Mouse (Mus musculus) duodenum, adult 2 months (tissue): ENCODE data around the gene Tceal5. TPM values are rescaled to one million over a fixed set of nuclear protein-coding genes. Genes with fewer than 3 reads are reported as not detected.

Source experiments
- polyA plus RNA-seq: library from polyadenylated mRNA; depleted of rRNA; stranded (reverse); fragments of >200 nt; gene quantifications from 2 replicates; pipeline ENCODE4 v1.2.3, GENCODE M21; 2012; ENCODE audit warnings: low replicate concordance; rRNA removed

Tceal5 gene
- polyA plus RNA-seq, result 0.13 TPM in 1 of 2 replicates, not detected in the other

DNA sequence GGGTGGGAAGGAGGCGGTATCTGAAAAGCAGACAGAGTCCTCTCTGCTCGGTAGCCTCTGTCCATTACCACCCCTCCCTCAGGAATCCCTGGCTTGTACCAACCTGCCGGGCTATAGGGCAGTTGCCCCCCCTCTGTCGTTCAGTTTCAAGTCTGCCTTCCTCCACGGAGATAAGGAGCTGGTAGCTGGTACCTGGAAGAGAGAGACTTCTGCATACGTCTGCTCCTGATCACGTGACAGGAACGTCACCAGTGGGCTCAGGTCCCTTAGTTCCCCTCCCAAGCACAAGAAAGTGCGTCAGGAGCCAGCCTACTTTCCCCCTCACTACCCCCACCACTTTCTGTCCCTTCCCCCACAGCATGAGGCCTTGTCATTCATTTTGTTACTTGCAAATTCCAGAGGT, at the start of gene Tceal5:
Gene Tceal5, minus strand, starts transcription at position 213 of the 403 bp plus-strand sequence.

DNA sequence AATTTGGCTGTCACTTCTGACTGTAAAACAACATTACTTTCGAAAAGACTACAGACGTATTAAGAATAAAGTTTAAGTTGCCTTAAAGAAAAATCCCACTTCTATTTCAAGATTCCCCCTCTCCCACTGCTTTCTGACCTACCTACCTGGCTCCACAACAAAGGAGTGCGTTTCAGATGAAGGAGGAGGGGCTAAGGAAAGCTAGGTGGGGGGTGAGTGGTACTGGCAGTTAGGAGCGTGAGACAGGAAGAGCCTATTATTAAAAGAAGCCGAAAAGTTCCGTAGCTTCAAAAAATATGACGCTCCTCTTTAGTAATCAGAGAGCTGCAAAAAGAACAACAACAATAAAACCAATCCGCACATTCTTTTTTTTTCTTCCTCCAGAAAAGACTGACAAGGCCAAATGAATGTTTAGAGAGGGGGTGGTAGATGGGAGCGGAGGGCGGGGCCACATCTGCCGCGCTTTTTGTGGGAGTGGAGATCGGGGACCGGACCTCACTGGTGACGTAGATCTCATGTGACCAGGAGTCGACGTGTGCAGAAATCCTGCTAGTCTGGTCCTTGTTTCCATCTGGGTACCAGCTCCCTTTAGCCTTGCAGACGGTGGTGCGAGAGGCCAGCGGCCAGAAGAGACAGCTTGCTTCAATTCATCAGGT, 41.0 kb upstream of the Tceal5 start, which contains the start of gene Tceal9:
Gene Tceal9, plus strand, starts transcription at position 506 of the 656 bp plus-strand sequence.

GRCm38 (mm10) chrX:136214729-136215677, 11.3 kb upstream of the Tceal5 start, which contains the start of the genes Tceal7 and Bex1:
Gene Tceal7 (plus strand): TSS chrX:136214779.
Gene Bex1 (minus strand): TSS chrX:136215513.

DNA sequence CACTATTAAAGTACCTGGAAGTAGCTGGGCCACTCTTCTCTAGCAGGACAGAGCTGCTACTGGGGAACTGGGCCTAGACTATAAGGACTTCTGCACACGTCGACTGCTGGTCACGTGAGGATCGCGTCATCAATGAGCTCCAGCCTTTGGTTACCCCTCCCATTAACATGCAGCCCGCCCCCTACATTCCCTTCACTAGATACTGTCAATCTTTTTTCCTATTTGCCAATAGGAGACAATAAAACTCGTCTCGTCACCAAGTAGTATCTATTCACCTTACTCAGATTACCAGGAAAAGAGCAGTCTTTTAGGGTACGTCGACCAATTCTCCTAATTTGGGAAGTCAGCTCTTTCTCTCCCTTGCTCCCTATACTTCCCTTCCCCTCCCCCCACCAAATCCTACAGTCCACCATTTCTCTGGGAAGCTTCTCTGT, 31.5 kb downstream of the Tceal5 start, which contains the start of gene Tceal8:
Gene Tceal8, minus strand, starts transcription at position 225 of the 434 bp plus-strand sequence.

Other genes starting within 250 kb of the Tceal5 start
- gene Arxes2, start 210.1 kb downstream of the Tceal5 start, polyA plus RNA-seq, result 1.1 and 1.2 TPM in 2 replicates
- gene Arxes1, start 170.5 kb downstream of the Tceal5 start, polyA plus RNA-seq, result 0.31 and 0.57 TPM in 2 replicates
- gene Bex2, start 135.6 kb downstream of the Tceal5 start, polyA plus RNA-seq, result 0.82 and 1.0 TPM in 2 replicates
- not detected in 2 replicates for gene Nxf3, start 118.6 kb downstream of the Tceal5 start, polyA plus RNA-seq
- not detected in 2 replicates for gene Bex4, start 64.9 kb downstream of the Tceal5 start, polyA plus RNA-seq
- gene Tceal8, start 31.5 kb downstream of the Tceal5 start, polyA plus RNA-seq, result 0.09 TPM in 1 of 2 replicates, not detected in the other
- gene Tceal7, start 10.9 kb upstream of the Tceal5 start, polyA plus RNA-seq, result not detected in 2 replicates
- gene Bex1, start 11.6 kb upstream of the Tceal5 start, polyA plus RNA-seq, result 0.33 and 0.49 TPM in 2 replicates
- gene Tceal9, start 41.2 kb upstream of the Tceal5 start, polyA plus RNA-seq, result 0.58 and 1.5 TPM in 2 replicates
- 6.1 and 6.4 TPM in 2 replicates for gene Bex3, start 66.4 kb upstream of the Tceal5 start, polyA plus RNA-seq